Mouse (Mus musculus): Measurements from ENCODE around the gene Gm4884. TPM values are rescaled to one million over a fixed set of nuclear protein-coding genes. Genes with fewer than 3 reads are reported as not detected.
"Not testable (repeated sequence)": the region's sequence is repeated elsewhere in the genome, so short reads cannot be mapped to it uniquely, and the experiment has no call there.

Gene Gm4884
- polyA plus RNA-seq (2015; fragmentation: Nextera tagmentation; extraction: Ambion mirVana), result not detected in 2 replicates

DNA sequence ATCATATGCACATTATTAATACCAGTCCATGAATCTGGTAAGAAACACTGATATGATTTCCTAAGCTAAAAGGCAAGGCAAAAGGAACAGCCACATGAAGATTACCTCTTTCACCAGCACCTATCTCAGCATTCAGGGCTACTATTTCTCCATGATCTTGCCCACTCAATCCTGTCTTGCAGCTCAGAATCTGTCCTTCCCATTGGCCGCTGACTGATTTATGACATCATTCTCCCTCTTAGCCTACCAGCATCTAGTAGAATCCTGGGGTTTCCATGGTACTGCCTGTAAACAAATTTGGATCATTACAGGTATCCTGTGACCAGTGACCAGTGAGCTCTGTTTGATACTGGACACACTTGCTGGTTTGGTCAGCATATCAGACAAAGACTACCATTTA is at the start of gene Gm4884:
Gm4884 (plus strand) TSS at position 301 of the 400 bp plus-strand sequence.
- not testable (repeated sequence) for H3K36me3 ChIP-seq; ATAC-seq (ENCODE audit: low read depth); H3K4me1 ChIP-seq (replicated peaks); H3K27me3 ChIP-seq; H3K4me2 ChIP-seq; H3K9ac ChIP-seq; H3K27ac ChIP-seq (replicated peaks); H3K9me3 ChIP-seq; H3K4me3 ChIP-seq
- WGBS, result 79% methylated on average over 1 of the region's 1 CpGs

DNA sequence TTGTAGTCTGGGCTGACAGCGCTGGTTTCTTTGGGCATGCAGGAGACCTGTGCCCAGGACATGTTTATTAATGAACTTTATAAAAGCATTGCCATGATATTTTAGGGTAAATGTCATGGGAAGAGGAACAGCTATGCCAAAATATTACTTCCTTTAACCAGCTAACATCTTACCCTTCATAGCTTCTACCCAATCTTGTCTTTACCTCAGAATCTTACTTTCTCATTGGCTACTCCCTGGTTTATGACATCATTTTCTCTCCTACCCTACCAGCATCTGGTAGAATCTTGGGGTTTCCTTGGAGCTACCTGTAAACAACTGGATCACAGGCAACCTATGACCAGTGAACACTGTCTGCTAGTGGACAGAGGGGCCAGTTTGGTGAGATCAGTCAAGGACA is 45.3 kb upstream of the Gm4884 start, which contains the start of gene 4930433I11Rik:
4930433I11Rik (plus strand) TSS at position 301 of the 400 bp plus-strand sequence.
- H3K4me2 ChIP-seq, result no peak within 1 kb of the TSS
- H3K4me3 ChIP-seq, result no peak within 1 kb of the TSS
- no peaks in the 10 kb centered on the region for H3K27me3 ChIP-seq
- no peaks in the 10 kb centered on the region for H3K36me3 ChIP-seq
- no peak within 1 kb of the TSS for H3K9ac ChIP-seq
- no peak for ATAC-seq (ENCODE audit: low read depth)
- H3K27ac ChIP-seq (replicated peaks), result no peak within 1 kb of the TSS
- H3K9me3 ChIP-seq, result peaks cover 7% of the 10 kb centered on the region; the same call in 1 of the 2 replicates
- no peaks in the 10 kb centered on the region for H3K4me1 ChIP-seq (replicated peaks)
- 85% methylated on average over 1 of the region's 1 CpGs for WGBS

DNA sequence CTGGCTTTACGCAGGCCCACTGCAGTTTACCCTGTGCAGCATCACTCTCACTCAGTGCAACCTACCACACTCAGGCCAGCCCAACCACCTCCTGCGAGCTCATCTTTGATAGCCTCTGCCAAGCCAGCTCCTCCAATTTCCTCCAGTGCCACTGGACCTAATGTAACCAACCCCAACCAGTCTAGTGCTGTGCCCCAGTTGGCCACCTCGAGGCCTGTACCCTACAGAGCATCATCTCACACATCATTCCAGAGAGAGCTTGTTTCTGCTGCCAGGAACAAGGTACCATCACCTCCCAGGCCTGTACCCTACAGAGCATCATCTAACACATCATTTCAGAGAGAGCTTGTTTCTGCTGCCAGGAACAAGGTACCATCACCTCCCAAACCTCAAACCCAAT is 11.5 kb downstream of the Gm4884 start:
- H3K27ac ChIP-seq (replicated peaks); H3K9me3 ChIP-seq; H3K27me3 ChIP-seq; H3K4me2 ChIP-seq; H3K36me3 ChIP-seq; ATAC-seq (ENCODE audit: low read depth); H3K4me3 ChIP-seq; H3K4me1 ChIP-seq (replicated peaks); H3K9ac ChIP-seq: not testable (repeated sequence)
- WGBS, result 75% methylated on average over 3 of the region's 3 CpGs

Other genes starting within 250 kb of the Gm4884 start
- gene Vstm2b, start 134.4 kb upstream of the Gm4884 start, polyA plus RNA-seq (2015; fragmentation: Nextera tagmentation; extraction: Ambion mirVana), result 22.1 and 23.0 TPM in 2 replicates
- not detected in 2 replicates for gene 4930433I11Rik, start 45.2 kb upstream of the Gm4884 start, polyA plus RNA-seq (2015; fragmentation: Nextera tagmentation; extraction: Ambion mirVana)
- not detected in 2 replicates for gene Gm5592, start 121.1 kb downstream of the Gm4884 start, polyA plus RNA-seq (2015; fragmentation: Nextera tagmentation; extraction: Ambion mirVana)

Data from neural tube, embryonic 13.5 days (tissue).